Mouse (Mus musculus): ENCODE measurements at regions not wholly inside any gene's neighbourhood (a gene's known extent, or its start where the extent isn't known, plus 50 kb on each side); places are given as distances from the start of the nearest gene placed in this dataset.

- no peak for TF ChIP-seq POLR2A (IDR thresholded peaks at IDR 0.05; ENCODE audit: control insufficient read depth, extremely low read depth, insufficient read depth, low read length, poor library complexity)
- TF ChIP-seq CTCF (IDR thresholded peaks at IDR 0.05; ENCODE audit: borderline replicate concordance, control insufficient read depth, extremely low read depth, insufficient read depth, low read length, poor library complexity) = no peak
These were observed 214.5 kb upstream of the Gpc5 start for GRCm38 (mm10) chr14:114877477-114877876.
